Mouse (Mus musculus): ENCODE data around the gene Ccdc6.

- TF ChIP-seq EP300 (IDR thresholded peaks at IDR 0.05) (no peak), CTCF (IDR thresholded peaks at IDR 0.05) (no peak)
Observed at GRCm38 (mm10) chr10:70169044-70169443, 72.1 kb downstream of the Ccdc6 start.

Measured in lung, postnatal 0 days (tissue).